Mouse (Mus musculus): ENCODE data around the gene Ceacam19. TPM values are rescaled to one million over a fixed set of nuclear protein-coding genes. Genes with fewer than 3 reads are reported as not detected.

Ceacam19 gene
- total and polyA plus RNA-seq, 2 experiments: not detected

DNA sequence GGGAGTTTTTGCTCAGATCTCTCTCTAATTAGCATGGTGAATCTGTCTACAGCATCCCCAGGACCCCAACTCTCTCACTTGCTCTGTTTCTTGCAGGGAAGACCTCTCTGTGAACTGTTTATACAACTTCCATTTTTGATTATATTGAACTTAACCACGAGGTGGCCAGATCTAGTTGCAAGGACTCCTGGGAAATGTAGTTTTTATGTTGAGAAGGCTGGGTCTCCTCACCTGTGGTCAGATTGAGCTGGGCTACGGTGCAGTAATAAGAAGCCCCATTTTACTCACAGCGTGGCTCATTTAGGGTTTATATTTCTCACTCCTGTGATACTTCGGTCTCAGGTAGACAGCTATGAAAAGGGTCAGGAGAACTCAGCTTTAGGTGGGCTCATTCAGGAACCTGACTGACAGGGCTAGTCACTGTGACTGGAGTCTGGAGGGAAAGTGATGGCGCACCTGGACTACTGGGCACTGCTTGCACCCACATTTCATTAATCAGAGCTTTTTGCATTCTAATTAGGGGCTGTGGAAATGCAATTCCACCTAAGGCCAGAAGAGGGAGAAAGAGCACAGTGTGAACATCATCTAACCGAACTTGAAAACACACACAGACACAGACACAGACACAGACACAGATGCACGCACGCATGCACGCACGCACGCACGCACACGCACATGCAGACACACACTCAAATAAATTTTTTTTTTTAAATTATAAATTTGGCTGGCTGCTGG is 11.7 kb downstream of the Ceacam19 start:
- 0 out of 2 replicates have a peak overlapping the region, but pooled peaks have one; percentile 29 for H3K9ac ChIP-seq (ENCODE audit: low read depth, low read length)
- H3K4me3 ChIP-seq (ENCODE audit: insufficient read depth, low read depth, low read length): no peak overlapping the region
- no peaks in the 10 kb centered on the region for H3K79me2 ChIP-seq (ENCODE audit: control insufficient read depth, insufficient read depth, low read length)
- H3K27ac ChIP-seq (replicated peaks; ENCODE audit: insufficient read depth, low read depth, low read length): no peak overlapping the region
- TF ChIP-seq POLR2A (IDR thresholded peaks at IDR 0.05; ENCODE audit: extremely low read depth, insufficient read depth, low read length) (no peak), CTCF (IDR thresholded peaks at IDR 0.05; ENCODE audit: low read depth, low read length) (peak; percentile 50)
- WGBS: 26% methylated on average over 13 of the region's 13 CpGs
- DNase-seq (ENCODE audit: extremely low read depth, low read depth, low spot score): peak; percentile 56
- peaks cover 4% of the 10 kb centered on the region for H3K4me1 ChIP-seq (ENCODE audit: control insufficient read depth, insufficient read depth, low read length)
- no peaks in the 10 kb centered on the region for H3K27me3 ChIP-seq (ENCODE audit: control insufficient read depth, insufficient read depth, low read length)
- H3K36me3 ChIP-seq (ENCODE audit: control insufficient read depth, insufficient read depth, low read length): no peaks in the 10 kb centered on the region

DNA sequence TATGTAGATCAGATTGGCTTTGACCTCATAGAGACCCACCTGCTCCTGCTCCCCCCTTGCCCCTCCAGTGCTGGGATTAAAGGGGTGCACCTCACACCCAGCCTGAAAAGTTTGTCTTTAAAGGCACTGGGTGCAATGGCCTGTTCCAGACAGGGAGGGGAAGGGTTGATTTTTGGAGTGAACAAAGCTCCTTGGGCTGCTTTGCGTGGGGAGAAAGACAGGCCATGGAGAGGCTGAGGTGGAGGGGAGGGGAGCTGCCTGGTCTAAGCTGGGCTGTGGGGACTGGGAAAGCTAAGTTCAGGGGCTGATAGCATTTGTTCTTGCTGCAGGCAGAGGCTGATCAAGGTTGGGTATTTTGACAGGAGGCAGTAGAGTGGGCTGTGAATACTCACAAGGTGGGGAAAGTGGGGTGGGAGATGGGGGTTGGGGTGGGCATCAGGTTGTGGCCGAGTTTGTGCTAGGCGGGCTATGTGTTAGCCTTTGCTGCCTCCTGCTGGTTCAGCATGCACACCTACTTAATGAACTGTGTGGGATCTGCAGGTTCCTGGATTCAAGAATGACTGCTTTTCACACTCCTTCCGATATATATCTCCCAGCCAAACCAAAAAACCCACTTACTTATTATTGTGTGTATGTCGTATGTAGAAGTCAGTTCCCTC is 15.7 kb downstream of the Ceacam19 start:
- no peak overlapping the region for H3K9ac ChIP-seq (ENCODE audit: low read depth, low read length)
- DNase-seq (ENCODE audit: extremely low read depth, low read depth, low spot score): peak; percentile 35

DNA sequence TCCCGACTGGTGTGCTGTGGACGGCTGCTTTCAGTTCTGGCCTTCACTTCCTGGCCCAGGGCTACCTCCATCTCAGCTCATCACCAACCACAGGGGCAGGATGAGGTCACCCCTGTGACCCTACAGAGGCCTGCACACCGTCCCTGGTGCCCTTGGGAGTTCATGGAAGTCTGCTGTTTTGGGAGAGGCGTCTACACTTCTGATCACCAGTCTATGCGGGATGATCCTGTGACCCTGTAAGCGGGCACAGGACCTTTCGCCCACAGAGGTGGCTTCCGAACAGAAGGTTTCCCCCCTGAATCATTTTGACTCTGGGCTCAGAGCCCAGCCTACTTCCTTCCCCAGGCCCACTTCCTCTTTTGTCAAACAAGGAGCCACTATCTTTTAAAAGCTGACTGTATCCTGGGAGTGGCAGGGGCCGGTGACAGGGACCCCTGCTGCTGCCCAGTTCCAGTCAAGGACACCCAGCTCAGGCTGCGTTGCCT is 16.6 kb downstream of the Ceacam19 start:
- no peak for TF ChIP-seq CTCF (IDR thresholded peaks at IDR 0.05; ENCODE audit: low read depth, low read length)
- TF ChIP-seq POLR2A (IDR thresholded peaks at IDR 0.05; ENCODE audit: extremely low read depth, insufficient read depth, low read length): no peak
- no peak overlapping the region for H3K4me3 ChIP-seq (ENCODE audit: insufficient read depth, low read depth, low read length)
- no peaks in the 10 kb centered on the region for H3K79me2 ChIP-seq (ENCODE audit: control insufficient read depth, insufficient read depth, low read length)
- H3K27me3 ChIP-seq (ENCODE audit: control insufficient read depth, insufficient read depth, low read length): no peaks in the 10 kb centered on the region
- peaks cover 13% of the 10 kb centered on the region for H3K4me1 ChIP-seq (ENCODE audit: control insufficient read depth, insufficient read depth, low read length)
- WGBS: 56% methylated on average over 10 of the region's 10 CpGs
- H3K27ac ChIP-seq (replicated peaks; ENCODE audit: insufficient read depth, low read depth, low read length): peak overlapping the region; percentile 31; the same call in 1 of the 2 replicates
- no peaks in the 10 kb centered on the region for H3K36me3 ChIP-seq (ENCODE audit: control insufficient read depth, insufficient read depth, low read length)
- no peak overlapping the region for H3K9ac ChIP-seq (ENCODE audit: low read depth, low read length)
- peak; percentile 18 for DNase-seq (ENCODE audit: extremely low read depth, low read depth, low spot score)

More for the DNA sequence above, 15.7 kb downstream of the Ceacam19 start:
- H3K27me3 ChIP-seq (ENCODE audit: control insufficient read depth, insufficient read depth, low read length): no peaks in the 10 kb centered on the region
- no peak overlapping the region for H3K4me3 ChIP-seq (ENCODE audit: insufficient read depth, low read depth, low read length)
- H3K36me3 ChIP-seq (ENCODE audit: control insufficient read depth, insufficient read depth, low read length): no peaks in the 10 kb centered on the region
- peaks cover 8% of the 10 kb centered on the region for H3K4me1 ChIP-seq (ENCODE audit: control insufficient read depth, insufficient read depth, low read length)
- 49% methylated on average over 5 of the region's 5 CpGs for WGBS
- TF ChIP-seq POLR2A (IDR thresholded peaks at IDR 0.05; ENCODE audit: extremely low read depth, insufficient read depth, low read length) (no peak), CTCF (IDR thresholded peaks at IDR 0.05; ENCODE audit: low read depth, low read length) (peak; percentile 88)
- H3K27ac ChIP-seq (replicated peaks; ENCODE audit: insufficient read depth, low read depth, low read length): no peak overlapping the region
- no peaks in the 10 kb centered on the region for H3K79me2 ChIP-seq (ENCODE audit: control insufficient read depth, insufficient read depth, low read length)

DNA sequence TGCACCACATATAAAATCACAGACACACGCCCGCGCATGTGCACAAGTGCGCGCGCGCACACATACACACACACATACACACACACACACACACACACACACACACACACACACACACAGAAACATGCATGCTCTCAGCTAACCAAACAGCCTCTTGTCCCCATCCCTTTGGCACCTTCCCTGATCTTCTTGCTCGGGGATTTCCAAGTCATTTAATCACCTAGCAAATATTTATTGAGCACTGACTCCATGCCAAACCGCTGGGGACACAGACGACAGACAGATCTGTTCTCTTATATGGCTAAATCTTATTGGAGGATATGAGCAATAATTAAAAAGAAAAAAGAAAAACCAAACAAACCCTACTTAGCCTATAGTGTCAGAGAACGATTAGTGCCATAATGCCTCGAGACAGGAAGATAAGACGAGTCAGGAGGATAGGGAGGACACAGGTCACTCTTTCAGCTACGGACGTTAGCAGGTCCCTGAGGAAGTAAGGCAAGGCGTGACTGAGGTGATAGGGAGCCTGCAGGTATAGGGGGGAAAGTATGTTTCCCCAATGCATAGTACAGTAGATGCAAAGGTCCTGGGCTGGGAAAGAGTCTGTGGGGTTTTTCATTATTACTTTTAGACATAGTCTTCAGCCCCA is 19.9 kb downstream of the Ceacam19 start:
- no peaks in the 10 kb centered on the region for H3K27me3 ChIP-seq (ENCODE audit: control insufficient read depth, insufficient read depth, low read length)
- no peak overlapping the region for H3K4me3 ChIP-seq (ENCODE audit: insufficient read depth, low read depth, low read length)
- no peaks in the 10 kb centered on the region for H3K36me3 ChIP-seq (ENCODE audit: control insufficient read depth, insufficient read depth, low read length)
- H3K79me2 ChIP-seq (ENCODE audit: control insufficient read depth, insufficient read depth, low read length): no peaks in the 10 kb centered on the region
- peak; percentile 95 for DNase-seq (ENCODE audit: extremely low read depth, low read depth, low spot score)
- H3K4me1 ChIP-seq (ENCODE audit: control insufficient read depth, insufficient read depth, low read length): peaks cover 28% of the 10 kb centered on the region
- H3K9ac ChIP-seq (ENCODE audit: low read depth, low read length): no peak overlapping the region; the same call in 1 of the 2 replicates
- H3K27ac ChIP-seq (replicated peaks; ENCODE audit: insufficient read depth, low read depth, low read length): peak overlapping the region; percentile 42
- 14% methylated on average over 16 of the region's 16 CpGs for WGBS
- TF ChIP-seq POLR2A (IDR thresholded peaks at IDR 0.05; ENCODE audit: extremely low read depth, insufficient read depth, low read length) (no peak), CTCF (IDR thresholded peaks at IDR 0.05; ENCODE audit: low read depth, low read length) (no peak)

DNA sequence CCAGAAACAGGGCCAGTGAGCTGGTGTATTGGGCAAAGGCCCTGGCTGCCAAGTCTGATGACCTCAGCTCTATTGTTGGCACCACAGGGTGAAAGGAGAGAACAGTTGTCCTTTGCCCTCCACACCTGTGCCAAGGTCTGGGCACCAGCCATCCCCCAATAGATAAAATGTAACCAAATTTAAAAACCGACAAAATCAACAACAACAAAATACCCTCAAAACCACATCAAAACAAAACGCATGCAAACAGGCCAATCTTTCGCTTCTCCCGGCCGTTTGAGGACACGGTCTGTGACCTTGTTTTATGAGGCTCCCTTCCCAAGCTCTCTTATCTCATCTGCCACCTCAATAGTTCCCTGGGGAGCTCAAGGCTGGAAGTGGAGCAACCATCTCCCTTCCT is 21.3 kb downstream of the Ceacam19 start:
- no peak overlapping the region; the same call in 1 of the 2 replicates for H3K9ac ChIP-seq (ENCODE audit: low read depth, low read length)
- no peaks in the 10 kb centered on the region for H3K79me2 ChIP-seq (ENCODE audit: control insufficient read depth, insufficient read depth, low read length)
- H3K4me3 ChIP-seq (ENCODE audit: insufficient read depth, low read depth, low read length): no peak overlapping the region
- WGBS: 14% methylated on average over 6 of the region's 6 CpGs
- DNase-seq (ENCODE audit: extremely low read depth, low read depth, low spot score): peak; percentile 95
- H3K36me3 ChIP-seq (ENCODE audit: control insufficient read depth, insufficient read depth, low read length): no peaks in the 10 kb centered on the region
- H3K27me3 ChIP-seq (ENCODE audit: control insufficient read depth, insufficient read depth, low read length): no peaks in the 10 kb centered on the region
- H3K27ac ChIP-seq (replicated peaks; ENCODE audit: insufficient read depth, low read depth, low read length): peak overlapping the region; percentile 98
- peaks cover 28% of the 10 kb centered on the region for H3K4me1 ChIP-seq (ENCODE audit: control insufficient read depth, insufficient read depth, low read length)
- no peak for TF ChIP-seq CTCF (IDR thresholded peaks at IDR 0.05; ENCODE audit: low read depth, low read length)
- no peak for TF ChIP-seq POLR2A (IDR thresholded peaks at IDR 0.05; ENCODE audit: extremely low read depth, insufficient read depth, low read length)
